Mouse (Mus musculus): ENCODE measurements at regions not wholly inside any gene's neighbourhood (a gene's known extent, or its start where the extent isn't known, plus 50 kb on each side); places are given as distances from the start of the nearest gene placed in this dataset.
A peak's percentile ranks its signal among the peaks of the same experiment; 100 is the strongest.

DNA sequence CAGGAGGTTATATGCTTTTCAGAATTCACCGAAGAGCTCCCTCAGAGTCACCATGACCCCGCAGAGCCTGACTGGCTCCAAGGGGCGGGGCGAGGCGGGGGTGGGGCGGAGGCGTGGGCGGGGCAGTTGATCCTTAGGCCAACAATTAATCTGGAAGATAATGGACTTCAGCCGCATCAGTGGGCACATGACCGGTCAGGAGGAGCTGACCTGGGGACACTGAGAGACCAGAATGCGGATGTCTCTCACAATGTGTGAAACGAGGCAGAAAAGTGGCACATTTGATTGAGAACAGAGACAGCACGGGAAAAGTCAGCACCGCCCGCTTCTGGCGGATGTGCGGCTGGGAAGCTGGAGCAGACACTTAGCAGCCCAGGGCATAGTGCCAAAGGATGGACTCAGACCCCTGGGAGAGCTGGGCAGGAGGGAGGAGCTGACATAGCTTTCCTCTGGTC is 129.9 kb downstream of the Emx2 start:
- Histone ChIP-seq H3K9ac (no peak overlapping the region), H3K27me3 (no peaks in the 10 kb centered on the region), H3K9me3 (replicated peaks) (no peaks in the 10 kb centered on the region), H3K4me3 (replicated peaks) (peak overlapping the region; percentile 32), H3K4me2 (replicated peaks) (peak overlapping the region; percentile 53), H3K4me1 (peaks cover 7% of the 10 kb centered on the region), H3K36me3 (no peaks in the 10 kb centered on the region), H3K27ac (replicated peaks) (no peak overlapping the region)
- ATAC-seq (ENCODE audit: insufficient number of reproducible peaks, low FRiP score, low TSS enrichment, low read depth): 0 out of 2 replicates have a peak, but pooled peaks have one; percentile 39
- 7% methylated on average over 17 of the region's 17 CpGs for WGBS

DNA sequence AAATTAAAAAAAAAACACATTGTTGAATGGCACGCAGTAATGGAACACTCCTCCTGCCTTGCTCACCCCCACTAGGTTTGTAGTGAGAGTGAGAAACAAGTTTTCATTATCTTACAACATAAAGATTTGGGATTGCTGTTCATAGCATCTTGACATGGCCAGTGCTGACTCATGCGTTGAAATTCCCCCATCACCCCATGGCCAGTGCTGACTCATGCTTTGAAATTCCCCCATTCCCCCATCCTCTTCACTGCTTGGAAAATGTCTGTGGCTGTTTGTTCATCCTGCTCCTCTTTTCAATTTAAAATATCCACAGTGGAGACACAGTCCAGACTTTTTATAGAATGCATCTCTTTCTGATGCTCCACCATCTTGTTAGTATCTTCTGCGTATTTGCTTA is 131.8 kb downstream of the Emx2 start:
- H3K27me3 ChIP-seq: no peaks in the 10 kb centered on the region

DNA sequence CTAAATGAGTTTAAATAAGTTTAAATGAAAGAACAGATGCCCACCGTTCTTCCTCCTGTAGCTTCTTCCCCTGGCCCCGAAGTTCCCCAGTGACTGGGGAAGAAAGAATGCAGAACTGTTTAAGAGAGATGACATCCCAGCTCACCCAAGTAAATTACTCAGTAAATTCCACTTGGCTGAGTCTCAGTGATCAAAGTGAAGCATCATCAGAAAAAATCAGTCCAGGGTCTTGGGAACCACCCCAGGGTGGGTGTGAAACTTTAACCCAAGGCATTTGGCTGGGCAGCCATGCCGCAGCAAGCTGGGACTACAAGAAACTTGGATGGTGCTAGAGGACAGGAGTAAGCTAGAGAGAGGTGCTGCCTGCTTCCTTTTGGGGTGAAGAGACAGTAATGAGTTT is 133.9 kb downstream of the Emx2 start:
- 46% methylated on average over 3 of the region's 3 CpGs for WGBS
- H3K9ac ChIP-seq: no peak overlapping the region
- no peaks in the 10 kb centered on the region for H3K27me3 ChIP-seq
- no peak overlapping the region for H3K4me2 ChIP-seq (replicated peaks)
- peaks cover 7% of the 10 kb centered on the region for H3K4me1 ChIP-seq
- no peaks in the 10 kb centered on the region for H3K9me3 ChIP-seq (replicated peaks)
- H3K27ac ChIP-seq (replicated peaks): no peak overlapping the region
- H3K36me3 ChIP-seq: no peaks in the 10 kb centered on the region
- no peak overlapping the region for H3K4me3 ChIP-seq (replicated peaks)
- ATAC-seq (ENCODE audit: insufficient number of reproducible peaks, low FRiP score, low TSS enrichment, low read depth): no peak

More for the DNA sequence above, 131.8 kb downstream of the Emx2 start:
- Histone ChIP-seq H3K4me1 (peaks cover 7% of the 10 kb centered on the region), H3K27ac (replicated peaks) (no peak overlapping the region), H3K36me3 (no peaks in the 10 kb centered on the region), H3K4me3 (replicated peaks) (no peak overlapping the region), H3K9ac (no peak overlapping the region), H3K9me3 (replicated peaks) (no peaks in the 10 kb centered on the region), H3K4me2 (replicated peaks) (no peak overlapping the region)
- 95% methylated on average over 3 of the region's 3 CpGs for WGBS
- ATAC-seq (ENCODE audit: insufficient number of reproducible peaks, low FRiP score, low TSS enrichment, low read depth): no peak

DNA sequence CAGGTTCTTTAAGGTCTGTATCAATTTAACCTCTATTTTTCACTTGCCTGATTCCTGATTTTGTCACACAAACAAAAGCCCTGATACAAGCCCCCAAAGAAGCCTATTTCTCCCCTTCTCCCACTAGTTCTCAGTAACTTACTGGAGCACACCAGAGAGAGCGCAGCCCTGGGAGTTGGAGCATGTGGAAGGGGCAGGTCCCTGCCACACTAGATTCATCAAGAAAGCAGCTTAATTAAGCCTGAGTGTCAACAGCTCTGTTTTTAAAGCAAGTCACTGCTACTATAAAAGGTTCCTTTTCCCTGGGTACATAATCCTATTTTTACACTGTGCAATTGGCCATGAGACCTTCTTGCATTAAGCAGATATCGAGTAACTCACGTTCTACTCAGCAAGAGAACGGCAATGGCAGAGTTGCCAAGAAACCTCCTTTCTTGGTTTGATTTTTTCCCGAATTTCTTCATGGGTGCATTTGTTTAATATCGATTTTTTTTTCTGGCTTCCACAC is 166.2 kb downstream of the Emx2 start:
- Histone ChIP-seq H3K9me3 (replicated peaks) (no peaks in the 10 kb centered on the region), H3K4me3 (replicated peaks) (no peak overlapping the region), H3K4me1 (no peaks in the 10 kb centered on the region), H3K9ac (no peak overlapping the region), H3K4me2 (replicated peaks) (no peak overlapping the region), H3K27me3 (no peaks in the 10 kb centered on the region), H3K36me3 (no peaks in the 10 kb centered on the region), H3K27ac (replicated peaks) (no peak overlapping the region)
- no peak for ATAC-seq (ENCODE audit: insufficient number of reproducible peaks, low FRiP score, low TSS enrichment, low read depth)
- WGBS: 59% methylated on average over 6 of the region's 6 CpGs

DNA sequence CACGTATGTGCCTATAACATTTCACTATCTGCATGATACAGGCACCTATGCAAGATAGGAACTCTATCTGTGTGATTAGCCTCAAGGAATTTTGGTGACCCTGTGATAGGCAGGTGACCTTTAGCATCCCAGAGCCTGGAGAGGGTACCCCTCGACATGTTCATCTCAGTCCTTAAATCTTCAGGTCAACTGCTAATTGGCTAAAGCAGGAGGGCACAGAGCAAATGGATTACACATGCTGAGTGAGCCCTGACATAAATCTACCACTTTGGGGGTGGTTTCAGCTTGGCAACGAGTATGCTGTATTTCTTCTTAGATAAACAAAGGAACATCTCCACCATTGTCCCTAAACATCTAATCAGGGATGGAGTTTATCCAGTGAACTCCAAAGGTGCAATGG is 169.5 kb downstream of the Emx2 start:
- H3K4me2 ChIP-seq (replicated peaks): no peak overlapping the region
- no peak overlapping the region for H3K27ac ChIP-seq (replicated peaks)
- no peaks in the 10 kb centered on the region for H3K27me3 ChIP-seq
- H3K4me3 ChIP-seq (replicated peaks): no peak overlapping the region
- no peaks in the 10 kb centered on the region for H3K4me1 ChIP-seq
- H3K9me3 ChIP-seq (replicated peaks): no peaks in the 10 kb centered on the region
- 47% methylated on average over 3 of the region's 3 CpGs for WGBS
- H3K36me3 ChIP-seq: no peaks in the 10 kb centered on the region
- H3K9ac ChIP-seq: no peak overlapping the region
- no peak for ATAC-seq (ENCODE audit: insufficient number of reproducible peaks, low FRiP score, low TSS enrichment, low read depth)

DNA sequence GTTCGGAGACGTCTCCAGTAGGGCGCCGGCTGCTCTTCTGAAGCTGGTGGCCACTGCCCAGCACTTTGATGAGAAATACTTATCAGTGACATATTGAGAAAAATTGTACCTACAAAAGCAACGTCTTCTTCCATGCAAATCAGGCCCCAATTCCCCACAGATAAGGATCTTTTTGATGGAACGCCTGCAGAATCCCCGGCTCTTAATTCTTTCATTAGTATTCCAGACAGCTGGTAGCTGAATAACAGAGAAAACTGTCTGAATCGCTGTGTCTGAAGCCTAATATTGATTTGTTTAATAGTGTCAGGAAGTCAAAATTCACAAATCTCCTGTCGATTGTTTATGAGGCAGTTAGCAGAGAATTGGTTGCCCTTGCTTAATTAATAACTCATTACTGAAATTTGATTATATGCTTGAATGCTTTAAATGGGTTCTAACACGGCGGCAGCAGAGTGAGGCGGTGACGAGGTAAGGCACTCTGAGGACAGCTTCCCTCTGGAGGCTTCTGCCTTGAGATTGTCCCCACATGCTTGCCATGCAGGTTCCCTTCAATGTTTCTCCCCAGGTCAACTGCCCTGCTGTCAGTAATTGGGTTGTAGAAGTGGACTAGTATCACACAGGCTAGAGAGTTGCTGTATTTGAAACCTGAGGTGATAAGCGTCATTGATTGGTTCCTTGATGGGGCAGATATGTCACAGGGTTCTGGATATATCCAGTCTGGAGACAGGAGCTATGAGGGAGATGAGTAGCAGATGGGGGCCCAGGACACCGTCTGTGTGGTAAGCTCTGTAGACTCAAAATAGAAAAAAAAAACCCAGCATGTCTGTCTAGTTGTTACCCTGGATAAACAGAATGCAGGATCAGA is 170.4 kb downstream of the Emx2 start:
- no peak overlapping the region for H3K4me3 ChIP-seq (replicated peaks)
- no peaks in the 10 kb centered on the region for H3K27me3 ChIP-seq
- H3K9me3 ChIP-seq (replicated peaks): no peaks in the 10 kb centered on the region
- H3K9ac ChIP-seq: no peak overlapping the region
- no peak for ATAC-seq (ENCODE audit: insufficient number of reproducible peaks, low FRiP score, low TSS enrichment, low read depth)
- no peak overlapping the region for H3K27ac ChIP-seq (replicated peaks)
- H3K4me1 ChIP-seq: no peaks in the 10 kb centered on the region
- H3K4me2 ChIP-seq (replicated peaks): no peak overlapping the region
- H3K36me3 ChIP-seq: no peaks in the 10 kb centered on the region
- 75% methylated on average over 15 of the region's 15 CpGs for WGBS

DNA sequence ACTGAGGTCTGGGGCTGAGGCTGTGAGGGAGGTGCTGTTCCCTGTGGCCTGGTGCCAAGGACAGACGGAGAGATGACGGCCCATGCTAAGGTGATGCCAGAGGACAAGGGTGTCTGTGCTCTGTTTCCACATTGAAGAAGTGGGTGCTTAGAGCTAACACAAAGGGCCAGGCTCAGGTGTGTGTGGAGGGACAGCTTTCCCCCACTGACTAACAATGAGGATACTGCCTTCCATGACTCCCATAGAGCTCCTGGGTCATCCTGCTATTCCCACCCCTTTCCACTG is 170.9 kb downstream of the Emx2 start:
- no peak overlapping the region for H3K4me2 ChIP-seq (replicated peaks)
- no peak overlapping the region for H3K4me3 ChIP-seq (replicated peaks)
- WGBS: 81% methylated on average over 2 of the region's 2 CpGs
- no peaks in the 10 kb centered on the region for H3K36me3 ChIP-seq
- H3K4me1 ChIP-seq: no peaks in the 10 kb centered on the region
- H3K27ac ChIP-seq (replicated peaks): no peak overlapping the region
- no peaks in the 10 kb centered on the region for H3K9me3 ChIP-seq (replicated peaks)
- ATAC-seq (ENCODE audit: insufficient number of reproducible peaks, low FRiP score, low TSS enrichment, low read depth): no peak
- H3K27me3 ChIP-seq: no peaks in the 10 kb centered on the region
- H3K9ac ChIP-seq: no peak overlapping the region

DNA sequence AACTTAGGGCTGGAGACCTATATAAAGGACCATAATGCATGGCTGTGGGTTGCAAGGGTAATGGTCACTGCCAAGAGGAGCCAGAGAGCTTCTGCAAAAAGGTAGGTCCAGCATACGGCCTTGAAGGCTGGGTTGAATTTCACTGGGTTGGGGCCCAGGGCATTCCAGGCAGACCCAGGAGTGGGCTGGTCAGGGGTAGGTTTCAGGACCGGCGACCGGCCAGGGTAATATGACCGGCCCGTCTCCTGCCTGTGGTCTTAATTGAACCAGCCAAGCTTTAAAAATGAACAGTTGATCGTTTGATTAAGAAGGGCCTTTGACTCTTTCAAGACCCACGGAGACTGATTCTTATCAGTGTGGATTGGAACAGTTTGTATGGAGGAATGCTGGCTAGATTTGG is 171.9 kb downstream of the Emx2 start:
- no peak overlapping the region for H3K9ac ChIP-seq
- H3K4me2 ChIP-seq (replicated peaks): no peak overlapping the region
- H3K9me3 ChIP-seq (replicated peaks): no peaks in the 10 kb centered on the region
- no peaks in the 10 kb centered on the region for H3K4me1 ChIP-seq
- H3K36me3 ChIP-seq: no peaks in the 10 kb centered on the region
- H3K4me3 ChIP-seq (replicated peaks): no peak overlapping the region
- no peak overlapping the region for H3K27ac ChIP-seq (replicated peaks)
- peak; percentile 57 for ATAC-seq (ENCODE audit: insufficient number of reproducible peaks, low FRiP score, low TSS enrichment, low read depth)
- WGBS: 61% methylated on average over 8 of the region's 8 CpGs
- no peaks in the 10 kb centered on the region for H3K27me3 ChIP-seq

DNA sequence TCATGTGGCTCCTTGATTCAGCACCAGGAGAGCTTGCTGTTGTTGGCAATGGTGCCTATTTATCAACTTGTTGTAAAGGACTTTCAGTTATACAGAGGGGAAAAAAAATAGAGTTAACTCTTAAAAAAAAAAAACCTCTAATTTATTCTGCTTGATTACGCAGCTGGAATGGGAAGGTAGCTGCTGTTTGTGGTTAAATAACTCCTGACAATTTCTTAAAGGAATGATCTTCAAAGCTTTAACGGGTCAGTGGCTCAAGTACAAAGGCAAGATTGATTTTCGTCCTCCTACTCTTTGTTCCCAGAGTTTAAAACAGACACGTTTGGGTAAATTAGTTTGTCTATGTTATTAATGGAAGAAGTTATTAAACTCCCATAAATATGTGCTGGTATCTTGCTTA is 172.5 kb downstream of the Emx2 start:
- Histone ChIP-seq H3K27me3 (no peaks in the 10 kb centered on the region), H3K9me3 (replicated peaks) (no peaks in the 10 kb centered on the region), H3K9ac (no peak overlapping the region), H3K4me3 (replicated peaks) (no peak overlapping the region), H3K27ac (replicated peaks) (no peak overlapping the region), H3K36me3 (no peaks in the 10 kb centered on the region), H3K4me1 (no peaks in the 10 kb centered on the region), H3K4me2 (replicated peaks) (no peak overlapping the region)
- no peak for ATAC-seq (ENCODE audit: insufficient number of reproducible peaks, low FRiP score, low TSS enrichment, low read depth)
- 57% methylated on average over 4 of the region's 4 CpGs for WGBS

DNA sequence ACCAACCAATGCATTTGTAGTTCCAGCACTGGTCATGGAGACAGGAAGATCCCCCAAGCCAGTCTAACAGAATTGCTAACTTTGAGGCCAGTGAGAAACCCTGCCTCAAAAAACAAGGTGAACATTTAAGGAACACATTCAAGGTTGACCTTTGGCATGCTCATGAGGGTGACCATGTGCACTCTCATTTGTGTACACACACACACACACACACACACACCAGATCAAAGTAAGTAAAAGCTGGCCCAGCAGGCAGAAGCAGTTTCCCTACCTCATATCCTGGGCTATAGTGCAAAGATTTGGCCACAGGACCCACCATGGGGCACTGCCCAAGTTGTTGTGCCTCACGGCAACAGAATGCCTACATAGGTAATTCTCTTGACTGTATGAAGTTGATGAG is 173.4 kb downstream of the Emx2 start:
- no peaks in the 10 kb centered on the region for H3K9me3 ChIP-seq (replicated peaks)
- ATAC-seq (ENCODE audit: insufficient number of reproducible peaks, low FRiP score, low TSS enrichment, low read depth): no peak
- no peak overlapping the region for H3K4me3 ChIP-seq (replicated peaks)
- H3K36me3 ChIP-seq: no peaks in the 10 kb centered on the region
- no peak overlapping the region for H3K27ac ChIP-seq (replicated peaks)
- 92% methylated on average over 1 of the region's 1 CpGs for WGBS
- H3K27me3 ChIP-seq: no peaks in the 10 kb centered on the region
- no peak overlapping the region for H3K9ac ChIP-seq
- H3K4me1 ChIP-seq: no peaks in the 10 kb centered on the region
- H3K4me2 ChIP-seq (replicated peaks): no peak overlapping the region

DNA sequence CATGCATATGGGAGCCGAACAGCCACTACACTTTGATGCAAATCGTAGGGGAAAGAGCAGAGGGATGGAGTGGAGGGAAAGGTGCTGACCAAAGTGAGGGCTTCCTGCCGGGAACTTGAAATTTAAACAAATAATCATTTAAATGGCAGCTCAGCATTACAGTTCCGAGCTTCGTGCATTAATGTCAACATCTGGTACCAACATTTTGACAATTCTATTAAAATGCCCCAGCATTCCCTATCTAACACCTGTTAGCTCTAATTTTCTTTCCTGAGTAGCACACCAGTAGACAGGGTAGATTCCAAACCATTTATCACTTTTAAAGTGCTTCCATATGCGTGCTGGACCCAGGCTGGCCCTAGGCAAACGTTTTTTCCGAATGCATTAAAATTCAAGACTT is 178.1 kb downstream of the Emx2 start:
- H3K27ac ChIP-seq (replicated peaks): no peak overlapping the region
- 21% methylated on average over 8 of the region's 8 CpGs for WGBS

DNA sequence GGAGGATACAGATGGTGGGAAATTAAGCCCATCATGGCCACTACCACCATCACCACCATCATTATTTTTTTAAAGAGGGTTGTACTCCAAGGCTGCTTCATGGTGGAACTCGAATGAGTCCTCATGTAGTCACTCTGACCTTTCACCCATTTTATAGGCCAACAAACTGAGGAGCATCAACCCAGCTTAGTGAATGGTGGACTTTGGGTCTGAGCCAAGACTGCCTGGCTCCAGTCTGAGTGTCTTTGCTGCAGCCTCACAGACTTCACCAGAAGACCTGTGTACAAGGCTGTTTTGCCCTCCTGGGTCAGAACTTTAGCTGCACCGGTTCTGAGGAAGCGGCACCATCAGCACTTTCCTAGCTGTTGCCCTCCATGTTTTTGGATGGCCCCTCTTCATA is 184.4 kb downstream of the Emx2 start:
- H3K9ac ChIP-seq: no peak overlapping the region
- WGBS: 86% methylated on average over 3 of the region's 3 CpGs
- no peaks in the 10 kb centered on the region for H3K9me3 ChIP-seq (replicated peaks)
- H3K27ac ChIP-seq (replicated peaks): no peak overlapping the region
- no peak overlapping the region for H3K4me2 ChIP-seq (replicated peaks)
- no peak for ATAC-seq (ENCODE audit: insufficient number of reproducible peaks, low FRiP score, low TSS enrichment, low read depth)
- H3K36me3 ChIP-seq: no peaks in the 10 kb centered on the region
- no peaks in the 10 kb centered on the region for H3K4me1 ChIP-seq
- H3K4me3 ChIP-seq (replicated peaks): no peak overlapping the region
- no peaks in the 10 kb centered on the region for H3K27me3 ChIP-seq

More for the DNA sequence above, 178.1 kb downstream of the Emx2 start:
- H3K36me3 ChIP-seq: no peaks in the 10 kb centered on the region
- H3K4me3 ChIP-seq (replicated peaks): no peak overlapping the region
- H3K9me3 ChIP-seq (replicated peaks): no peaks in the 10 kb centered on the region
- ATAC-seq (ENCODE audit: insufficient number of reproducible peaks, low FRiP score, low TSS enrichment, low read depth): no peak
- no peak overlapping the region for H3K9ac ChIP-seq
- no peaks in the 10 kb centered on the region for H3K4me1 ChIP-seq
- 0 out of 2 replicates have a peak, but pooled peaks cover 2% of the 10 kb centered on the region for H3K27me3 ChIP-seq
- H3K4me2 ChIP-seq (replicated peaks): no peak overlapping the region
